Mouse (Mus musculus) hindbrain, embryonic 16.5 days (tissue): ENCODE results near the gene Ldah. TPM values are rescaled to one million over a fixed set of nuclear protein-coding genes. Genes with fewer than 3 reads are reported as not detected.

Experiments
- ATAC-seq: fragments of 200-750 bp; cut with Nextera tagmentation; 2 replicates; pipeline ENCODE4 v1.8.0; 2017; ENCODE audit warnings: moderate TSS enrichment, moderate library complexity
- H3K27ac ChIP-seq: fragments of 300-500 bp; sonication (generic); 2 replicates; pipeline ENCODE4 v1.5.1; 2014; ENCODE audit warnings: low read depth, mild to moderate bottlenecking, control low read depth, low read length, moderate library complexity
- H3K27me3 ChIP-seq: fragments of 300-500 bp; sonication (generic); replicated peaks from 2 replicates; pipeline ENCODE4 v1.6.1; 2014; ENCODE audit warnings: low read length; ENCODE audit not compliant: control insufficient read depth, insufficient read depth
- H3K36me3 ChIP-seq: fragments of 300-500 bp; sonication (generic); 2 replicates; pipeline ENCODE4 v1.6.1; 2014; ENCODE audit warnings: mild to moderate bottlenecking, low read length, moderate library complexity, mixed read lengths; ENCODE audit not compliant: control insufficient read depth, insufficient read depth
- H3K4me1 ChIP-seq: fragments of 300-500 bp; sonication (generic); 2 replicates; pipeline ENCODE4 v1.6.1; 2014; ENCODE audit warnings: low read depth, low read length; ENCODE audit not compliant: control insufficient read depth, insufficient read depth
- H3K4me2 ChIP-seq: fragments of 300-500 bp; sonication (generic); 2 replicates; pipeline ENCODE4 v1.6.1; 2014; ENCODE audit warnings: mild to moderate bottlenecking, low read length, control low read depth, moderate library complexity
- H3K4me3 ChIP-seq: fragments of 300-500 bp; sonication (generic); 2 replicates; pipeline ENCODE4 v1.5.1; 2014; ENCODE audit warnings: mild to moderate bottlenecking, low read length, control low read depth, moderate library complexity
- H3K9ac ChIP-seq: fragments of 300-500 bp; sonication (generic); 2 replicates; pipeline ENCODE4 v1.6.1; 2014; ENCODE audit warnings: low read depth, mild to moderate bottlenecking, control low read depth, low read length, moderate library complexity
- H3K9me3 ChIP-seq: fragments of 300-500 bp; sonication (generic); 2 replicates; pipeline ENCODE4 v1.6.1; 2014; ENCODE audit warnings: mild to moderate bottlenecking, low read length, moderate library complexity; ENCODE audit not compliant: control insufficient read depth
- WGBS: fragments of 180-500 bp; shearing (Covaris S2); extraction: QIAGEN DNeasy Blood & Tissue Kit; methylation state at CpG from one replicate; pipeline ENCODE4 v1.1.7; 2014; 5-methylcytosine and 5-hydroxymethylcytosine counted together
- polyA plus RNA-seq: library from polyadenylated mRNA; unstranded; fragments of >200 nt; fragmentation: Nextera tagmentation; extraction: Ambion mirVana; gene quantifications from 2 replicates; pipeline ENCODE4 v1.2.1, GENCODE M21; 2015

The Ldah gene
- polyA plus RNA-seq, 1 experiment from 2014 or later, result 75.3 TPM

GRCm38 (mm10) chr12:8331489-8332173, 123.7 kb downstream of the Ldah start:
- H3K9ac ChIP-seq, result no peak overlapping the region
- peak; percentile 63 for ATAC-seq
- H3K4me3 ChIP-seq, result no peak overlapping the region

GRCm38 (mm10) chr12:8332174-8332542, 124.3 kb downstream of the Ldah start:
- no peak for ATAC-seq
- Histone ChIP-seq H3K9me3 (no peaks in the 10 kb centered on the region), H3K27me3 (no peaks in the 10 kb centered on the region), H3K4me1 (peaks cover 19% of the 10 kb centered on the region), H3K4me2 (peak overlapping the region; percentile 31; the same call in 1 of the 2 replicates), H3K4me3 (no peak overlapping the region), H3K27ac (no peak overlapping the region), H3K9ac (0 out of 2 replicates have a peak overlapping the region, but pooled peaks have one; percentile 9), H3K36me3 (peaks cover 8% of the 10 kb centered on the region)
- 33% methylated on average over 5 of the region's 5 CpGs for WGBS

More at GRCm38 (mm10) chr12:8331489-8332173, 123.7 kb downstream of the Ldah start:
- Histone ChIP-seq H3K27me3 (no peaks in the 10 kb centered on the region), H3K4me1 (peaks cover 22% of the 10 kb centered on the region), H3K4me2 (no peak overlapping the region), H3K9me3 (no peaks in the 10 kb centered on the region), H3K36me3 (peaks cover 5% of the 10 kb centered on the region), H3K27ac (no peak overlapping the region)
- 52% methylated on average over 14 of the region's 14 CpGs for WGBS

- Histone ChIP-seq H3K4me3 (no peak overlapping the region), H3K4me1 (peaks cover 13% of the 10 kb centered on the region), H3K27ac (no peak overlapping the region), H3K27me3 (no peaks in the 10 kb centered on the region), H3K4me2 (no peak overlapping the region), H3K9ac (no peak overlapping the region), H3K9me3 (no peaks in the 10 kb centered on the region), H3K36me3 (peaks cover 10% of the 10 kb centered on the region)
- ATAC-seq, result no peak
- WGBS, result 92% methylated on average over 8 of the region's 8 CpGs
These were observed 125.7 kb downstream of the Ldah start for GRCm38 (mm10) chr12:8333617-8334016.

GRCm38 (mm10) chr12:8334261-8334660, 126.4 kb downstream of the Ldah start:
- Histone ChIP-seq H3K27me3 (no peaks in the 10 kb centered on the region), H3K36me3 (peaks cover 6% of the 10 kb centered on the region), H3K4me2 (no peak overlapping the region), H3K4me3 (no peak overlapping the region), H3K4me1 (peaks cover 13% of the 10 kb centered on the region), H3K9ac (no peak overlapping the region), H3K9me3 (no peaks in the 10 kb centered on the region), H3K27ac (no peak overlapping the region)
- ATAC-seq, result no peak
- 75% methylated on average over 4 of the region's 4 CpGs for WGBS

Other genes with a start within 250 kb of the Ldah start
- gene Apob, start 230.5 kb upstream of the Ldah start, polyA plus RNA-seq, result 0.04 TPM in 2 replicates
- gene Gdf7, start 93.8 kb downstream of the Ldah start, polyA plus RNA-seq, result 0.28 and 0.29 TPM in 2 replicates
- 10.1 and 10.6 TPM in 2 replicates for gene Hs1bp3, start 105.3 kb downstream of the Ldah start, polyA plus RNA-seq